Mouse (Mus musculus): ENCODE measurements around the gene Glcci1.

Gene Glcci1

DNA sequence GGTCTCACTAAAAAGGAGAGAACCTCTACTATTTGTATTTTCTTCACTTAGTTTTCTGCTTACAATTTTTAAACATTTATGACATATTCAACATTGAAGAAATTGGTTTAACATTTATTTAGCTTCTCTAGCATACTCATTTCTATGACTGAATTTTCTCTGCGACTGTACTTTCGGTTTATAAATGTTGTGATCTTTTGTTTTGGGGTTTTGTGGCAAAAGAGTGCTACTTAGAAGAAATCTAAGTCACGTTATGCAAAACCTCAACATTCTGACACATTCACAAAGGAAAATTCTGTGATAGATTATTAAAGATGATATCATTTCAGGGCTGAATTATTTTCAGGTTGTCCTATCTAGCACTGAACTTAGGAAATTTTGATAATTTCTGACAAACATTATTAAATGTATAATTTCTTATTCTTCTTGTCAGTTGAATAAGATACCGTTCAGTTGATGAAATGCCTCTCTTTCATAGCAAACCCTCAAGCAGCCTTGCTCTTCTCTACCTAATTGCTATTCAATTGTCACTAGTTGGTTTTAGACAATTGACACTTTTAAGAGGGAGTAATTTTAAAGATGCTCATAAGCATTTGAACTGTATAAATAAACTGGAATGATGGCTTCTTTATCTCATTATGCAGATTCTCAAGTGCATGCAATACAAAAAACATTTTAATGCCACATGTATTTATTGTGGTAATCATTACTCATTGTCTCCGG, 47.6 kb downstream of the Glcci1 start:
- no peak for DNase-seq

DNA sequence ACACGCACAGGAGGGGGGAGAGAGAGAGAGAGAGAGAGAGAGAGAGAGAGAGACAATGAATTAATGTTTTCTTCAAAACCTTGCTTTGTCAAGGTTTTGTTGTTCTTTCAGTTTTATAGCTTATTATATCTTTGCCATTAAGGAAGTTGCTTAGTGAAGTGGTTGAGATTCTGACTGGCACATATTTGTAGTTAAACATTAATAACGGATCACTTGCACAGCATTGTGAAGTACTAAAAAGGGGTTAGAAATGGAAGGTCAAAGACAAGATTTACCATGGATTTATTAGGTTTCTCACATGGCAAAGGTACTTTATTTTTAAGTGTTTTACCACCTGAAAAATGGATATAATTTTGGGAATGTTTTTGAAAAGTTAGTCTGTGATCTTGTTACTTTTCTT, 51.3 kb downstream of the Glcci1 start:
- no peak for DNase-seq

DNA sequence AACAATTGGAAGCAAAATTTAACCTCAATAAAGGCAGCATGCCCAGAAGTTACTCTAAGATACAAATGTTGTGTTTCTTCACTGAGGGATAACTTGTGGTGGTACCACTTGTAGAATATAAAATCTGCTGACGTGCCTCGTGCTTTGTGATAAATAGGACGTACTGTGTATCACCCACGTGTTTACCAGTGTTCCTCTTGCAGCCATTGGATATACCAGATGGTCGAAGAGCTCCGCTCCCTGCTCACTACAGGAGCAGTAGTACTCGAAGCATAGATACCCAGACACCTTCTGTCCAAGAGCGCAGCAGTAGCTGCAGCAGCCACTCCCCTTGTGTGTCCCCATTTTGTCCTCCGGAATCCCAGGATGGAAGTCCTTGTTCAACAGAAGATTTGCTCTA, 73.0 kb downstream of the Glcci1 start:
- DNase-seq: peak; percentile 12 to 24

DNA sequence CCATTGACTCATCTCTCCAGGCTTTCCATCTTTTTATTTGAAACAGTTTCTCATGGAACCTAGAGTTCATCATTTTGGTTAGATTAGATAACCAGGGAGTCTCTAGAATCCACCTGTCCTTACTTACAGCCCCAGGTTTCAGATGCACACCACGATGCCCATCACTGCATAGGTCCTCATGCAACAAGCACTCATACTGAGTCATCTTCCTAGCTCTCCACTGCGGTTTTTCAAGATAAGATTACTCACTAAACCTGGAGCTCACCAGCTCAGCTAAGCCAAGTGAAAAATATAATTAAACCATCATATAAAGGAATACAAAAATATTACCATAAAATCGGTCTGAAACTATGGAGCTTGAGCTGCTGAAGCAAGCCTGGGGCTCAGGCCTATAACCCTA, 74.5 kb downstream of the Glcci1 start:
- DNase-seq: no peak

DNA sequence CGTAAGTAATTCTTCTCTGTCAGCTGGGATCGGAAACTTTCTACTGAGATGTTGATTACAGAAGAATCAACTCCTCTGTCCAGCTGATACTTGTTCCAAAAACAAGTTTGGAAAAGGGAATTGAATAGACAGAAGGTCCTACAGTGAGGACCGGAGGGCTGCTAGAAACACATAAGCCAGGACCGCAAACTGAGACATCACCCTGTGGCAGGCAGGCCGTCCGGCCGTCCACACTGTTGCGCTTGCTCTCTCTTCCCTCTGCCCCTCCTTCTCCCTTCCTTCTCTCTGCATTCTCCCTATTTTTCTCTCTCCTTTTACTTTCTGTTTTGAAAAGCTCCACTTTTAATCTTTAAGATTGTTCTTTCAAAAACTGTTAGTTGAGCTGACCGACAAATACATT, 82.3 kb downstream of the Glcci1 start:
- peak; percentile 17 to 39 for DNase-seq

DNA sequence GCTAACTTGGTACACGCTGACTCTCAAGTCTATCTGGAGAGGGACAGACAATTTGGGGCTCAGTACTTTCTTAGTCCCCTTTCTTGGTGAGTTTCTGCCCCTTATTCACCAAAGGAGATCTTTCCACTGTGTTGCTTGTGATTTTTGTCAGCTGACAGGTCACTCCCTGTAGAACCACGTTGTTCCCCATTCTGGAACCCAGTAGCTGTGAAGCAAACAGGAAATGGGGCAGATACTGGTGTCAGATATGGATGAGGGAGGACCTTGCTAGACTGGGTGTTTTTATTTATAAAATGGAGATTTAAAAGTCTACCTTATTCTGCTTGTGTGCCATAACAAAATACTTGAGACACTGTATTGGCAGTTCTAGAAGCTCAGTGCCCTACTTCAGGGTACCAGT, 108.0 kb downstream of the Glcci1 start:
- no peak for DNase-seq

DNA sequence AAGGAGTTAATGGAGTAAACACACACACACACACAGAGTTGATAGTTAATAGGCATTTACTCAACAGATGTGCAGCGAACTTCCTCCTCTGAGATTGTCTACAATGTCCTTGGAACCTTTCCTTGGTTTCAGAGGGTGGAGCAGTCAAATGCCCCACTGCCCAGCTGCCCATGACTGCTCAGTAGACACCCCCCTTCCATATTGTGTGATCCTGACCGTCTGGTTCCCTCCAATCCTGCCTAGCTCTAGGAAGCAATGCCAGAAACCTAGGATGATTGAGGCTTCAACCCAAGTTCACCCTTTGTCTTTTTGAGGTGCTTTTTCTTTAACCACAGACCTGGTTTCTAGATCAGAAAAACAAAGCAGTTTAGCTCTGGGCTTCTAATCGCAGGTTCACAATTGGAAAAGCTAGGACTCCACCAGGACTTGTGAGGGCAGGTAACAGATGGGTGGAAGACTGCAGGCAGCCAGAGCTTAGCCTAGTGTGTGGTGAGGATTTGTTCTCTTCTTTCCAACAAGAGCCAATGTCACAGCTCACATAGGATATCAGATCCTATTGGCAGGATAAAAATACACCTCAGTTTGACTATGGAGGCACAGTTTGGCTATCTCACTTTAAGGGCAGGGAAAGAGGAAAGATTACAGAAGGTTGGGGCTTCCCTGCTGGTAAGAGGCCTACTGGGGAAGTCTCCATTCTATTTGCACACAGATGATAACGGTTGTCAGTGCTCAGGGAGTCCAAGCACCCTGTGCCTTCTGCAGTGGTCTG, 110.4 kb downstream of the Glcci1 start:
- DNase-seq: peak; percentile 61 to 76

DNA sequence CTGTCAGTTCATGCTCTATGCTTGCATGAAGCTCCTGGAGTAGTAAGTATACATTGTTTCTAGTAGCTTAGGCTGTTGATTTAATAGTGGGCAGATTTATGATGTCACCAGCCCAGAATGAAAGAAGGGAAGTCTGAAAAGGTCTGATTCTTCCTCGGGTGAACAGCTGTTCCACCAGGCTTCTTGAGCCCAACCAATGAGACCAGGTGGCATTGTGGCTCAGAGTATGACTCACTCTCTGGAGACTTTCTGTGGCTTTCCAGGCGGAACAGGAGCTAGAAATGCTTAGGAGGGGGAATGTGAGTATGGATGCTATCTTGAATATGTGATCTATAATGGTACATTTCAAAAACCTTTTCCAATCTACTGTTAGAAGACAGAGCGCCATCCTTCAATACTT, 113.6 kb downstream of the Glcci1 start:
- DNase-seq: no peak

DNA sequence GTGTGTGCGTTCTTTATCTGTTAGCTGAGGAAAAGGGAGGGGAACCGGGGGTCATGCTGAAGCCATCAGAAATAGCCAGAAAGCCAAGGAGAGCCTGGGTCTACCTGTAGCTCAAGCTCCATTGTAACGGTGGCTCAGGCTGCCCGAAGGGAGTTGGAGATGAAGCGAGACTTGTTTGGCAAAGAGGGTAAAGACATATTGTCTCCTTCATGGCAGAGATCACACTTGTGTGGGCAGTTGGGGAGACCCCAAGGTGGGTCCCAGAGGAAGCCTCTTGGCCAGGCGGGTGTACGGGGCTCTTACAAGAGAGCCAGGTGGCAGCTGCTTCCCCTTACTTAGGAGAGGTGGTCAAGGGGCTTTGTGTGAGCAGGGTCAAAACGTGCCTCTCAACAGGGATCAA, 118.8 kb downstream of the Glcci1 start:
- no peak for DNase-seq

DNA sequence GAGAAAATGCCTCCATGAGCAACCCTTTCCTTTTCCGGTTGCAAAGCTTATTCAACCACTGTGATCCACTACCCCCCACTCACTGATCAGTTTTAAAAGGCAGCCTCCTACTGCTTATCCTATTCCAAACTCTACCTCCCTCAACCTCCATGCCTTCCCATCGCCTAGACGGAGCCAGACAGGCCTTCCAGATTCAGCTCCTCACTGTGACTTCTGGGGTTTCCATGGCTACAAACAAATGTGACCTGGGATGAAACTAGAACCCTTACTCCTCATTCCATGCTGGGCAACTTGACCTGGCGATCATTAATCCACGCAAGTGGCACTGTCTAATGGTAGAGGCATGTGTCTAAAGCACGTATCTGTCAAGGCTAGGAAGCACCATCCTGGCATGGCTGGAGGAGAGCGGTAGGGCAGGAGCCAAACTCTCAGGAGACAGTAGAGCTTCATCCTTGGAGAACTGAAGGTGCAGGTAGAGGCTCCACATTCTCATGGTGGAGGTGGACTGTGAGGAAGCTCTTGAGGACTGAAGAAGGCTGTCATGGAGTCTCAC, 119.4 kb downstream of the Glcci1 start:
- DNase-seq: no peak

DNA sequence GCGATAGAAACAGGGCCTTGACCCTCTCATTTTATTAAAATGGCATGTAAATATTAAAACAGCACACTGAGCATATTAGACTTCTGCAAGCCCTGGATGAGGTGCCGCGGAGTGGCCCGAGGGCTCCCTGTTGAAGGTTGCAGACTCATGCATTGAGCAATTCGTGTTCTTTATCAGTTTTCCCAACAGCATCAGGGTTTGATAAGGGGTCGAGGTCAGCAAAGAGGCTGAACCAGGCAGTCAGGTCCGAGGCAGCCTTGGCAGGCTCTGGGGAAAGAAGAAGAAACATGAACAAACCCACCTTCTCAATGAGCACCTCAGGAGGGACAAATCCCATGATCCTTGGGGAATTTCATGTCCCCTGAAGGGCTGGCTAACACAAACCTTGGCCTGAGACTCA, 121.1 kb downstream of the Glcci1 start:
- DNase-seq: no peak

DNA sequence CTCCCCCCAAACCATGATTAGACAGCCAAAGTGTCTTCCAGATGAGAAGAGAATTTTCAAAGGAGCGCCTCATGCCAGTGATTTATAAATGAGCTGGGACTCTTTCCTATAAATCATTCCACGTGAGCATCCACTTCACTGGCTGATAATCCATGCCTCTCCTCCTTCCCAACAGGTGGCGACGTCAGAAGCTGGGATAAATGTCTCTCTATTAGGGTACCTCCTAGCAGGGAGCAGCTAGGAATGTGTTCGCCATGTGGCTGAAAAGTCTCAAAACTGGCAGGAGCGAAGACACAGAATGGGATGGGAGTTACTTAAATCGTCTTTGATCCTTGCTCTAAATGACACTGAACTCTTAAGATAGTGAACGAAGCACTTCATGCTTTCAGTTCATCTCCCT, 122.0 kb downstream of the Glcci1 start:
- no peak for DNase-seq

DNA sequence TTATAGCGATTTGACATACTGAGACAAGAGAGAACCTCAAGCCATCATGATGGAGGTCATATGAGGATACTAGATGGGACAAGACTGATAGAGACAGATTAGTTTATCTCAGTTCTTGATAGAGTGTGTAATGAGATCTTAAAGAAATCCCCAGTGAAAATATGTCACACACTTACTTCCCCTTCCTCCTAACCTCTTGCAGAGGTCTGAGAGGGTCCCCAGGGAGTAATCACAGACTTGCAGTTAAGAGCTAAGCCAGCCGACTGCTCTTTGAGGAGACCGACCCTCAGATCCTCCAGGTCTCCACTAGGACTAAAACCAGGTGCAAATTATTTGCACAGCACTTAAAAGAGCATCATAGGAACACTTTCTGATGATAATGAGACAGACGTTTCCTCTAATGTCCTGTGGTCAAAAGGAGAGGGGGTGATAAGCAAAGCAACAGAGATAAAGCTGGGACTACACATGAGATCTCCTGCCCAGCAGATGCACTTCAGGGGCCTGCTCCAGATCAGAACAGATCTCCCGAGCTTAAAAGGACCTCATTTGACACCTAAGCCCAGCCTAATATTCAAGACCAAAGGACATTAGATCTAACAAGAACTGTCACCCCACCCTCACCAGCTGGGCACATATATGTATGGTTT, 122.7 kb downstream of the Glcci1 start:
- DNase-seq: no peak

DNA sequence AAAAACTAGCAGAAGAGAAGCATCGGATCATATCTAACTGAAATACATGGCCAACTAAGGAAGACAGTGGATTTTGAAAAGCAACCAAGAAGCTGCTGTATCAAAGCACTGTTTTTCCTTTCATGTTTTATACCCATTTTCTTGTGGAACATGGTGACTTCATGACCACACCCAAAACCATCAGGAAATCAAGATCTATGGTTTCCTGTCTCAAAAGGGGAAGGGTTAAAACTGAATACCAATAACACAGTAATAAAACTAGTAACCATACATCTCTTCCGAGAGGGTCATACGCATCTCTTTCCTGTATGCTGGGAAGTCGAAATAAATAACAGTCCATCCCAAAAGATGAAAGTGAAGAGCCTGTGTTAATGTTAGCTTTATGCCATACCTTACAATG, 123.3 kb downstream of the Glcci1 start:
- no peak for DNase-seq

DNA sequence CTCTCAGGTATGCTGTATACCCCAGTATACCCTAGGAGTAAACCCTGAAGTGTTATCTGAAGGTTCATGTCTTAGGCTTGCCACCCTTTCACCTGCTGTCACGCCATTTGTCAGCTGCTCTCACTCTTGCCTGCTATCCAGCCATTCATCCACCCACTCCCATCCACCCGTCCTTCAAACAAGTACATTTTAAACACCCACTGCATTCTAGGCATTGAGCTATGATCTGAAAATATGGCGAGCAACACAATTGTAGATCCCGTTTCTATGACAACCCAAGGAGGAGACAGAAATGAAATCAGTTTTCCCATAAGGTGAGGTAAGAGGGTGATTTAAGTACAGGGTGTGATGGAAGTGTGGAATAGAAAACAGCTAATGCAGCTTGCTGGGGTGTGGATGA, 128.7 kb downstream of the Glcci1 start:
- DNase-seq: no peak

DNA sequence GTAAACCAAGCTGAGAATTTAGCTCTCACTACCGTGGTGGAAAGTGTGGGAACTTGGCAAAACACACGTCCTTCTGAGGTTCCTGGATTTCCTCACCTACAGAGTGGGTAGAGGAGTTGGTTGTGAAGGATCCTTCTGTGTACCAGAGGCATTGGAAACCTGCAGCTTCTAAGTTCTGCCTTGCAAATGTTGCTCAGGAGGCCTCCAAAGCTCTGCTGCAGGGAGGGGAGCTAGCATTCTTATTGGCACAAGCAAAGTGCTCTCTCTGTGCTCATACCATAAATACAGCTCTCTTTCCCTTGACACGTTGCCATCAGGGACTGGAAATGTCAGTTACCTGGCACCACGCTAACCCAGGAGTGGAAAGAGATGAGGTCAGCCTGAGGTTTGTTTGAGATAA, 129.5 kb downstream of the Glcci1 start:
- peak in 1 of 2 experiments; percentile 39 for DNase-seq

DNA sequence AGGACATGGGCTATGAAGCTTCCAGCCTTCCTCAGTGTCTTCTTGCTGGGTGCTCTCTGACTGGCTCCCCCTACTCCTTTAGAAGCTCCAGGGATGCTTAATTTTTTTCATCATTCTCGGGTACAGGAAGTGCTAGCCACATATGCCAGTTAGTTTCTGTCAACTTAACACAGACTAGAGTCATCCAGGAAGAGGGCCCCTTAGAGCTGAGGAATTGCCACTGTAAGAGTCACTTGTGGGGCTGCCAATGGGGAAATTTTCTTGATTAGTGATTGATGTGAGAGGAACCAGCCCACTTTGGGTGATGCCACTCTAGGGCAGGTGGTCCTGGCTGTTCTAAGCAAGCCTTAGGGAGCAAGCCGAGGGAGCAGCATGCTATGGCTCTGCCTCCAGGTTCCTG, 130.1 kb downstream of the Glcci1 start:
- DNase-seq: no peak

DNA sequence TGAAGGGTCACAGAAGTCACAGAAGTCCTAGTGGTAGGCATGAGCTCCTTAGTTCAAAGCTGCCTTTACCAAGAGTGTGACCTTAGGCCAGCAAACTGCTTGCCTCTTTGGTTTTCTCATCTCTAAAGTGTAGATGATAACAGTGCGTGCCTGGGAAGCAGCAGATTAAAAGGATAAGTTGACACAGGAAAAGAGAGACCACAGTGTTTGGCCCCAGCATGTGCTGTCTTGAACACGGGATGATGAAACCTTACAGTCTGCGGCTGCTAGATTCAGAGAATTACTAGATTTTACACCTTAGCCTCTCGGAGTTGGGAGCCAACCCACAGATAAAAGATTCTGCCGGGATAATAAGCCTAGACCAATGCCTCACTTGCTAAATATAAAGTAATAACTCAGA, 131.5 kb downstream of the Glcci1 start:
- DNase-seq: no peak

DNA sequence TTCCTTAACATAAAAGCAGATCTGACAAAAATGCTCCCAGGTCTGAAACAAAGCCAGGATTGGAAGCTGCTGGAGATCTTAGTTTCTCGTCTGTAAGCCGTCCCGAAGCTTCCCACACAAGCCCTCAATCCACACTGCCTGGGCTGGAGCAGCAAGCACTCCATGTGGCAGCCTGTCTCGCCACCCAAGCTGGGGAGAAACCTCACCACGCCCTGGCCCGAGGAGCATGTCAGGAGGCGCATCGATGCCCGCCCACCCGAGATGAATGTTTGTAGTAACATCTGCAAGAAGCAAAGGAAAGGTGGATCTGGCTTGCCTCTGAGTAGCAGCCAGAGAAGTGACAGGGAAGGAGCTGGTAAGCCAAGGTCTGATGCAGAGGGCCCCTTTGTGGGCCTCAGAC, 135.3 kb downstream of the Glcci1 start:
- peak in 1 of 2 experiments; percentile 36 for DNase-seq

DNA sequence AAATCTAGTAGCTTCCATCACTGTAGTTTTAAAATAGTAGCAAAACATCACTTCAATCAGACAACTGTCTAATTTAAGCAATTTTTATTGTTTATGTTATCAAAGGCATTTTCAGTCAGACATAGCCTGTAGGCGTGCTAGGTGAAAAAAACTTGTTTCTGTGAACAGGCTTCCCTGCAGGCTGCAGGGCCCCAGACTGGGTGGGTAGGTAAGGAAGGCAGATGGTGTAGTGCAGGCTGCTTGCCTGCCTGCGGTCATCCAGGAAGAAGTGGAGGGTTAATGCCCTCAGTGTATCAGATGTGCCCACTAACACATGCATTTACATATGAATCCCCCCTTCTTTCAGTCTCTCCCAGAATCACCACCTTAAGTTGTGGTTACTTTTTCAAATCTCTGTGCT, 136.3 kb downstream of the Glcci1 start:
- peak in 1 of 2 experiments; percentile 57 for DNase-seq

All from cerebellum, postnatal 14 days (tissue).